20 mouse cellular contexts compared by ENCODE assay signal in the genomic region with DNA sequence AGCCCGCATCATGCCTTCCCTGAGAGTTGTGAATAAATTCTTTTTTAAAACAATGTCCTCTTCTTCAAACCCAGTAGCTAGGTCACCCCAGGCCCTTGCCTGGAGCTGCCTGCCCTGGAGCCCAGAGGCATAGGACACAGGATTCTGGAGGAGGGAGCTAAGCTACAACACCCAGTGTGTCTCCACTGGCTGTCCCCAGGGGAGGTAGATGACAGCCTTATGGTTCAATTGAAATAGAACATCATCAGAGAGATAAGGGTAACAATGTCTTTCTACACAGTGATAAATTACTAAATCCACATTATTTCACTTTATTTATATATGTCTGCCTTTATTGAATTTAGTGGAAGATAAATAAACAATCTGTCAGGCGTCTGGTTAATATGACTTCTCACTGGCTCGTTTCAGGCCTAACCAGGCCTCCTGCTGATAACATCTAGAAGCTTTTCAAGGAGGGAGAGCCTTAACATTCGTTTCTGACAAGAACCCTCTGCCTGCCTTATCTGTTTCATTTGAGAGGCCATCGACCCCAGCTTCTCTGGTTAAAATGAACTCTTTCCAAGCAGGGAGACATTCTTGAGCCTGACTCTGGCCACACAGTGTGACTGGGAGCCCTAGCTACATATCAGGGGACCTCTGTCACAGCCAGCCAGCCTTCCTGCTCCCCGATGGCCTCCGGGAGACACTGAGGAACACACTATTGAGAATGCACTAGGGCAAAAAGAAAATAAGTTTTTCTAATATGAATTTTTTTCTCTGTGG.
DNase-seq lines count a peak whose midpoint lies in the region; ATAC-seq and TF ChIP-seq lines count a peak whose summit lies in the region.
"Had no signal": no experiment of that assay in that cellular context is flagged by ENCODE, and none has a peak within 500 bp of the region (broad histone marks: within the 10 kb centered on the region; RNA-seq: fewer than 3 reads in every experiment).

No protein-coding gene starts in this region.

- no peak overlapping the region for H3K9ac ChIP-seq in heart, embryonic 12.5 days
- no peak overlapping the region for H3K9ac ChIP-seq in lung, postnatal 0 days (replicated peaks; ENCODE audit: low read depth)
- no peak overlapping the region for H3K9ac ChIP-seq in kidney, embryonic 16.5 days (replicated peaks; ENCODE audit: low read length)
- H3K9ac ChIP-seq: hindbrain, embryonic 14.5 days; limb, embryonic 15.5 days; liver, embryonic 15.5 days; neural tube, embryonic 13.5 days had no signal

- 20% methylated on average over 7 of the region's 7 CpGs for WGBS in heart, embryonic 12.5 days
- WGBS in lung, postnatal 0 days = 20% methylated on average over 7 of the region's 7 CpGs
- WGBS in kidney, embryonic 16.5 days = 39% methylated on average over 7 of the region's 7 CpGs

- H3K4me3 ChIP-seq in heart, embryonic 12.5 days = no peak overlapping the region
- no peak overlapping the region for H3K4me3 ChIP-seq in lung, postnatal 0 days (ENCODE audit: low read depth, low read length)
- no peak overlapping the region for H3K4me3 ChIP-seq in kidney, embryonic 16.5 days (ENCODE audit: low read length)
- H3K4me3 ChIP-seq: gastrocnemius, adult 2 months; layer of hippocampus, adult 2 months; limb, embryonic 15.5 days; liver, embryonic 15.5 days; neural tube, embryonic 13.5 days had no signal

- H3K36me3 ChIP-seq in heart, embryonic 12.5 days = no peaks in the 10 kb centered on the region
- H3K36me3 ChIP-seq in lung, postnatal 0 days (ENCODE audit: insufficient read depth, low read length) = no peaks in the 10 kb centered on the region
- no peaks in the 10 kb centered on the region for H3K36me3 ChIP-seq in kidney, embryonic 16.5 days (ENCODE audit: insufficient read depth, low read length)
- H3K36me3 ChIP-seq: limb, embryonic 15.5 days; liver, embryonic 15.5 days; neural tube, embryonic 13.5 days had no signal

- peaks cover 8% of the 10 kb centered on the region for H3K4me1 ChIP-seq in heart, embryonic 12.5 days (replicated peaks)
- no peaks in the 10 kb centered on the region for H3K4me1 ChIP-seq in lung, postnatal 0 days (ENCODE audit: insufficient read depth, low read depth, low read length)
- no peaks in the 10 kb centered on the region for H3K4me1 ChIP-seq in kidney, embryonic 16.5 days (ENCODE audit: insufficient read depth, low read length)
- H3K4me1 ChIP-seq: limb, embryonic 15.5 days; liver, embryonic 15.5 days; neural tube, embryonic 13.5 days had no signal

- no peak for ATAC-seq in heart, embryonic 12.5 days (ENCODE audit: insufficient number of reproducible peaks, low FRiP score)
- peak; percentile 91 for ATAC-seq in lung, postnatal 0 days
- ATAC-seq in kidney, embryonic 16.5 days (ENCODE audit: low FRiP score, low TSS enrichment) = peak; percentile 87

- H3K4me2 ChIP-seq in heart, embryonic 12.5 days = no peak overlapping the region
- no peak overlapping the region for H3K4me2 ChIP-seq in lung, postnatal 0 days (replicated peaks; ENCODE audit: low read depth, low read length)
- H3K4me2 ChIP-seq in kidney, embryonic 16.5 days (replicated peaks; ENCODE audit: low read depth, low read length) = no peak overlapping the region
- H3K4me2 ChIP-seq: hindbrain, embryonic 14.5 days; limb, embryonic 15.5 days; liver, embryonic 15.5 days; neural tube, embryonic 13.5 days had no signal

- 0 out of 2 replicates have a peak overlapping the region, but pooled peaks have one; percentile 15 for H3K27ac ChIP-seq in heart, embryonic 12.5 days (ENCODE audit: poor library complexity, severe bottlenecking)
- no peak overlapping the region for H3K27ac ChIP-seq in lung, postnatal 0 days (ENCODE audit: low read length)
- 0 out of 2 replicates have a peak overlapping the region, but pooled peaks have one; percentile 3 for H3K27ac ChIP-seq in kidney, embryonic 16.5 days (ENCODE audit: low read length)
- H3K27ac ChIP-seq: gastrocnemius, adult 2 months; hindbrain, embryonic 14.5 days; layer of hippocampus, adult 2 months; limb, embryonic 15.5 days; liver, embryonic 15.5 days; neural tube, embryonic 13.5 days had no signal

- TF ChIP-seq EP300 in lung, postnatal 0 days (IDR thresholded peaks at IDR 0.05) = peak; percentile 45

- no peak for DNase-seq in heart, postnatal 4 days
- DNase-seq in lung, postnatal 0 days (ENCODE audit: low spot score) = peak; percentile 78
- no peak for DNase-seq in lung, adult 18-20 months
- DNase-seq in kidney, postnatal 4 days = peak; percentile 44 to 68
- no peak for DNase-seq in cerebellum, postnatal 25 days
- no peak for DNase-seq in frontal cortex, postnatal 14 days (ENCODE audit: low spot score in 2 of 2)
- DNase-seq: adrenal gland, adult 2 months; cerebellum, adult 9-10 months; gastrocnemius, adult 2 months; layer of hippocampus, postnatal 36 days; midbrain, embryonic 14.5 days; spleen, adult 18-20 months; thymus, postnatal 4 days had no signal

- no peaks in the 10 kb centered on the region for H3K27me3 ChIP-seq in heart, embryonic 12.5 days (replicated peaks)
- no peaks in the 10 kb centered on the region for H3K27me3 ChIP-seq in lung, postnatal 0 days (replicated peaks; ENCODE audit: insufficient read depth, low read length)
- H3K27me3 ChIP-seq in kidney, embryonic 16.5 days (ENCODE audit: insufficient read depth, low read length) = no peaks in the 10 kb centered on the region
- H3K27me3 ChIP-seq: limb, embryonic 15.5 days; liver, embryonic 15.5 days; neural tube, embryonic 13.5 days had no signal

- TF ChIP-seq CTCF in lung, postnatal 0 days (IDR thresholded peaks at IDR 0.05) = no peak

- no peaks in the 10 kb centered on the region; the same call in 1 of the 2 replicates for H3K9me3 ChIP-seq in heart, embryonic 12.5 days (replicated peaks)
- H3K9me3 ChIP-seq in lung, postnatal 0 days (ENCODE audit: low read length) = no peaks in the 10 kb centered on the region
- H3K9me3 ChIP-seq in kidney, embryonic 16.5 days (ENCODE audit: low read length) = no peaks in the 10 kb centered on the region
- H3K9me3 ChIP-seq: limb, embryonic 15.5 days; liver, embryonic 15.5 days; neural tube, embryonic 13.5 days had no signal

Comparison
In these comparisons a context has a peak if more than half of its experiments do, and no peak if none do; other contexts are left out.
1. DNase-seq: peak in lung, postnatal 0 days (single experiment) and kidney, postnatal 4 days (2 of 2); none in heart, postnatal 4 days (single experiment), lung, adult 18-20 months (0 of 2), cerebellum, postnatal 25 days (0 of 2) and frontal cortex, postnatal 14 days (0 of 2).